Mouse (Mus musculus): ENCODE measurements at regions not wholly inside any gene's neighbourhood (a gene's known extent, or its start where the extent isn't known, plus 50 kb on each side); places are given as distances from the start of the nearest gene placed in this dataset.

- DNase-seq (ENCODE audit: low spot score), result no peak
These were observed 75.3 kb upstream of the Bod1 start for GRCm38 (mm10) chr11:31746939-31747338.

- DNase-seq (ENCODE audit: low spot score), result no peak
These were observed 76.7 kb upstream of the Bod1 start for GRCm38 (mm10) chr11:31748275-31748815.

DNA sequence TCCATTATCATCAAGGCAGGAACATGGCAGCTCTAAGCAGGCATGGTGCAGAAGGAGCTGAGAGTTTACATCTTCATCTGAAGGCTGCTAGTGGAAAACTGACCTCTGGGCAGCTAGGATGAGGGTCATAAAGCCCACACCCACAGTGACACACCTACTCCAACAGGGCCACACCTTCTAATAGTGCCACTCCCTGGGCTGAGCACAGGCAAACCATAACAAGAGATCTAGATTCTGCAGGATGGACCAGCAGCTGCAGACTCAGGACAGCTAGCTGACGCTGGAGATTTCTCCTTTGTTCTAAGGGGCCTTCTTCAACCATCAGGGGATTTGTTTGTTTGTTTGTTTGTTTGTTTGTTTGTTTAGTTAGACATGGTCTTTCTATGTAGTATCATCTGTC is 79.6 kb upstream of the Bod1 start:
- no peak for DNase-seq (ENCODE audit: low spot score)

- DNase-seq (ENCODE audit: low spot score), result no peak
These were observed 81.5 kb upstream of the Bod1 start for GRCm38 (mm10) chr11:31753211-31753610.

DNA sequence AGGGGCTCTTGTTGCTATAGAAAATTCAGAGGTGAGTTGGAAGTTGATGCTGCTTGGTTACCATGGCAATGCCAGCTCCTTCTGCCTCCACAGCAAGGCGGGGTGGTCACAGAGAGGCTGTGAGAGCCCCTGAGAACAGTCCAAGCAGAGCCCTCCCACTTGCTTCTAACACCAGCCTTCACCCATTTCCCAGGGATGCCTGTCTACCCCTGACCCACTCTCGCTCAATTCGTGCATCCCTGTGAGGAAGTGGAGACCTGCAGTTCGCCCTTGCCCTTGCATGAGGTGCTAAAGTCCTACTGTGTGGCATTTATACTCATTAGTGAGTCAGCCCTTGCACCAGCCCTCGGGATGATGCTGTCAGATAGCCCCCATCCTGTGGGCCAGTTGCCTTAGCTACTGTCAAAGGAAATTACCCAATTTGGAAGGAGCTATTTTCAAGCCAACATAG is 82.1 kb upstream of the Bod1 start:
- no peak for DNase-seq (ENCODE audit: low spot score)

DNA sequence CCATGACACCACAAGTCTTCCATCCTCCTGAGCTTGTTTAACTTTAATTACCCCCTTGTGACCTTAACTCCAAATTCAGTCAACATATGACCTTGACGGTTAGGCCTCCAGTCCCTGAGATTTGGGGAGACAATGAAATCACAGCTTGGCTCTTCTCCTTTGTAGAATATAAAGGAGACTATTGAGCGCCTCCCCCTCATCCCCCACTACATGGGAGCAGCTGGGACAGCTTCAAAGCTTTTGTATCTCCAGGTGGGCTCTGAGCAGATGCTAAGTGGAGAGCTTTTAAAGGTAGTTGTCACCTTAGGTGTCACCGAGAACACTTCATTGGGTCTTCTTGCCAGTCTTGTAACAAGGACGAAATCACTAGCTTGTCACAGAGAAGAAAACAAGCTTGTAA is 82.7 kb upstream of the Bod1 start:
- no peak for DNase-seq (ENCODE audit: low spot score)

DNA sequence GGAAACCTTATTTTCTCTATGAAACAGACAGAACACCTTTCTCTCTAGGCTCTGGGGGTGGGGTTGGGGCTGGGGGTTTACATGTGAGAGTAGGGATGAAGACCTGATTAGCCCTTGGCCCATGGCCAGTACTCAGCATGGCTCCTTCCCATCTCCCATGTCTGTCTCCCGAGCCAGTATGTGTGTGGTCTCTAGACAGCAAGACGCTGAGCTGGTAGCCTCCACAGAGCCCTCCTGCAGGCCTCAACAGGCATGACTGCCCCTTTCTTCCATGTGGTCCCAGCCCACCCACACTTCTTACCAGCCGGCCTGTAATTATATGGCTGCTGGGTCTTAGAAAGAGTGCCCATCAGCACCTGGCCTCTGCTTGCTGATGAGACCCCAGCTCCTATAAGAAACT is 84.2 kb upstream of the Bod1 start:
- DNase-seq (ENCODE audit: low spot score), result no peak

GRCm38 (mm10) chr11:31756355-31757145 is 84.9 kb upstream of the Bod1 start:
- no peak for DNase-seq (ENCODE audit: low spot score)

DNA sequence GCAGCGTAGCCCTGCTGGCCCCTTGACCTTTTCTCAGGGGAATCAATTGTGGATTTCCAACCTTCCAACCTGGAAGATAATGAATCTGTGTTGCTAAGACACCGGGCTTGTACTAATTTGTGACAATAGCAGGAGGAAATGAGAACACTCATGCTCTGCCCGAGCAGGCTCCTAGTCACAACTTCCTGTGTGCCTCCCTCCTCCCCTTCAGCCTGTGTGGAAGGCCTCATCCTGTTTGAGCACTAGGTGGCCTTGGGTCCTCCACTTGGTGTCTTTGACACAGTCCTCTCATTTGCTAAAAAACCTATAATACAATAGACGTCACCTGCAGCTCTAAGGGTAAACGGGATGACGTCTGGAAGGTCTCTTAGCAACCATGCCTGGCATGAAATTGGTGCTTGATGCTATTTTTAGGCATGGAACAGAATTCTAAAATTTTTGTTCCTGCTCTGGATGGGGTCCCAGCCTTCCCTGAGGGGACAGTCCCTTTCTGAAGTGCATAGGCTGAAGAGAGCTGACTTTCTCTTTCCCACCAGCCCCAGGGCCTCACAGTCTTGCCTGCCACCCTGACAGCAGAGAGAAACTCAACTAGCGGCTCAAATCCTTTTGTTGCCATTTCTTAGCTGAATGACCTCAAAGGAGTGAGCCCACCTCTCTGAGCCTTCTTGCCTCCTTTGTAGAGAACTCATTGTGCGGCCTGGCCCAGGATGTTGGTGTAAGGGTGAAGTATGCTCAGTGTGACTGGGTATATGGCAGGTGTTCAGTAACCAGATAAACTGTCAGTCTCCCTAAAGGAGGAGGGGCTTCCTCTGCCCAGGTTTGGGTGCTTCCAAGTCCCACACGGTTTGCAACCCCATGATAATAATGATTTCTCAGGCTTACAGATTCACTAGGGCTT is 88.4 kb upstream of the Bod1 start:
- DNase-seq (ENCODE audit: low spot score), result peak; percentile 73

- DNase-seq (ENCODE audit: low spot score), result no peak
These were observed 92.2 kb upstream of the Bod1 start for GRCm38 (mm10) chr11:31763856-31764255.

GRCm38 (mm10) chr11:31766296-31766695 is 94.6 kb upstream of the Bod1 start:
- no peak for DNase-seq (ENCODE audit: low spot score)

GRCm38 (mm10) chr11:31767727-31768495 is 96.2 kb upstream of the Bod1 start:
- no peak for DNase-seq (ENCODE audit: low spot score)

DNA sequence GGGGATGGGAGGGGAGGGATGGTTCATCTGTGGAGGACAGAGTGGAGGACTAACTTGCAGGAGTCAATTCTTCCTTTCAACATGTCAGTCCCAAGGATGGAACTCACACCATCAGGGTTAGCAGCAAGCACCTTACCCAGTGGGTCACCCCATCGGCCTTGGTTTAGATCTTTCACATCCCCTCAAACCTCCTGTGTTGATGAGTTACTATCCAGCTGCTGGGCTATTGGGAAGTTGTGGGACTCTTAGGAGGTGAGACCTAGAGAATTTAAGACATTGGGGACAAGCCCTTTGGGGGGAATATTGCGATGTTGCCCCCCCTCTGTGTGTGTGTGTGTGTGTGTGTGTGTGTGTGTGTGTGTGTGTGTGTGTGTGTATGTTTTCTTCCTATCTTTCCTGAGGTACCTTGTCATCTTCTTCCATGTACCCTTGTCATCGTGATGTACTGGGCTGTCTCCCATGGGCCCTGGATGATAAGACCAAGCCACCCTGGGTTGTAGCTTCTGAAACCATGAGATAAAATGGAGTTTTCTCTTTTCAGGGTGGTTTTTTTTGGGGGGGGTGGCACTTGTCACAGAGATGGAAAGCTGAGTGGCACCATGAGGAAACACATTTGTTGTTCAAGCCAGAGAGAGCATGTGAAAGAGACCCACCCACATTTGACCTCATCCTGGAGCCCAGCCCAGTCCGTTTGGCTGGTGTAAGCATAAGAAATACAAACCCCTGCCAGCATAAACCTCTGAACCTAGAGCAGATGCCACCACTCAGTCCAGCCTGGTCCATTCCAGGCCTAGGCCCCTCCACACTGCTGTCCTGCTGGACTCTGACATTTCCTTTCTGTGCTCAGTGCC is 98.3 kb upstream of the Bod1 start:
- DNase-seq (ENCODE audit: low spot score), result peak; percentile 93

- peak; percentile 62 for DNase-seq (ENCODE audit: low spot score)
These were observed 99.2 kb upstream of the Bod1 start for GRCm38 (mm10) chr11:31770881-31771280.

DNA sequence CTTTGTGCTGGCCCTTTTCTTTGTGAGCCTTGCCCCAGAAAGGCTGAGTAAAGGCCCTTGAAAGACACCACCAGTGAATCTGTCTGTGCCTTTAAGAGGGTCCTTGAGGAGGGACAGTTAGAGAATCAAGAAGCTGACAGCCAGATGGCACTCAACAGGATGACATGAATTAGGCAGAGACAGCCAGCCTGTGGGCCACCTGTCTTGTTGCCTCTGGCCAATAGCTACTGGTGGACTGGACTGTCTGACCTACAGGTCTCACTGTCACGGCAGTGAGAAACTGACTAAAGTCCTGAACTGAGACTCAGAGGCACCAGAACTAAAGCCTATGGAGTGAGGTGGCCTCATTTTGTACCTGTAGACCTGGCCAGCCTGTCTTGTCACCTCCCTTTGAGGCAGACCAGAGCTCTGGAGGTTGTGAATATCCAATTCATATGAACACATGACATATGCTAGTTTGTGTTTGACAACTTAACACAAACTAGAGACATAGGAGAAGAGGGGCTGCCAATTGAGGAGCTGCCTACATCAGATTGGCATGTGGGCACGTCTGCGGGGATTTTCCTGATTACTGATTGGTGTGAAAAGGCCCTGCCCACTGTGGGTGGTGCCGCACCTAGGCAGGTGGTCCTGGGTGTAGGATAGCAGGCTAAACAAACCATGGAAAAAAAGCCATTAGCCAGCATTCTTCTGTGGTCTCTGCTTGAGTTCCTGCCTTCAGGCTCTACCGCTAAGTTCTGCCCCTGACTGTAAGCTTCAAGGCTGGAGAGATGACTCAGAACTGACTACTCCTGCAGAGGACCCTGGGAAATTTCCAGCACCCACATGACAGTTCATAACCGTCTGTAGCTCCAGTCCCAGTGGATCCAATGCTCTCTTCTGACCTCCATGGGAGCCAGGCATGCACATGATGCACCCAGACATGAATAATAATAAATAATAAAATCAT is 100.1 kb upstream of the Bod1 start:
- DNase-seq (ENCODE audit: low spot score), result peak; percentile 43

DNA sequence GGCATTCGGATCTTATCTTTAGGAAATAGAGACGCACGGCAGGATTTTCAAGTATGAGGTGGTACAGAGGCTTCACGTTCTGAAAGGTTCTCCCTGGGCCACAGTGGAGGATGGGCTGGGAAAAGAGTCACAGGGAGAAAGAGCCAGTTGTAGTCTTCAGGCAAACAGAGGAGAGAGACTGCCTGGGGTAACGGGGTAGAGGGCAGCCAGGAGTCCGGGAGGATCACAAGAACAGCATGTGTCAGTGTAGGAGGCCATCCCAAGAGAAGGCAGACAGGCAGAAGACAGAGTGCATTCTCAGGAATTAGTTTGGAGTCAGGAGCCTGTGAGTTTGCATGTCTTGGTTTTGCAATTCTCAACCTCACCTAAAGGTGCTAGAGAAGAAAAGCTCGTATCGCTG is 94.5 kb upstream of the Cpeb4 start:
- DNase-seq (ENCODE audit: low spot score), result no peak

DNA sequence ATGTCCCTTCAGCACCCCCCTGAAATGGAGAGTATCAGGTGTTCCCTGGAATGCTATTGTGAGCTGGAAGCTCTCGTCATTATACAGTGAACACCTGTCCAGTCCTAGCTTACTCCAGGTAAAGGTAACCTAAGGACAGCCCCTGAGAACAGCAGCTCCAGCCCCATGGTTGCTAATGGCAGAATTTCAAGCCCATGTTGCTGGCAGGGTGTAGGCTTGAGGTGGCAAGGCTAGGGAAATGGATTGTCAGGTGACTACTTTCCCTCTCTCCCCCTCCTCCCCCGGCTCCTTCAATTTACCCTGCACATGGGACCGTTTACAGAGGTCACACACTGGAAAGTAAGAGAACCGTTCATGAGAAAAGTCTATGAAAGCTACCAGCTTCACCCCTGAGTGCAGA is 93.2 kb upstream of the Cpeb4 start:
- DNase-seq (ENCODE audit: low spot score), result no peak

GRCm38 (mm10) chr11:31779267-31779666 is 92.7 kb upstream of the Cpeb4 start:
- DNase-seq (ENCODE audit: low spot score), result no peak

DNA sequence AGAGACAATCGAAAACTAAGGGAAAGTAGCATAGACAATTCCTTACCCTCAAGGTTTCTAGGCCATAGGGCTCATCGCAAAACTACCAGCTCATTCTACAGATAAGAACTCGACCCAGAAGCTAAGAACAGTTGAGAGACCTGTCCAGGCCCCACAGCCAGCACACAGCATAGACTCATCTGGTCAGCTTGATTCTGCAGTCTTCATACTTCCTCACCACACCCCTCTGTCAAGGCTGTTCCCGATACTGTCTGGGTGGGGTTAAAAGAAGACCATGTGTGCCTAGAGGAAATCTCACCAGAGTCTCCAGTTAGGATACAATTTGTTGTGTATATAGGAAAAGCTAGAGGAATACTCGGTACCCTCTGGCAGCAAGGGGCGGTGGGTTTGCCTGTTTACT is 91.0 kb upstream of the Cpeb4 start:
- DNase-seq (ENCODE audit: low spot score), result no peak

DNA sequence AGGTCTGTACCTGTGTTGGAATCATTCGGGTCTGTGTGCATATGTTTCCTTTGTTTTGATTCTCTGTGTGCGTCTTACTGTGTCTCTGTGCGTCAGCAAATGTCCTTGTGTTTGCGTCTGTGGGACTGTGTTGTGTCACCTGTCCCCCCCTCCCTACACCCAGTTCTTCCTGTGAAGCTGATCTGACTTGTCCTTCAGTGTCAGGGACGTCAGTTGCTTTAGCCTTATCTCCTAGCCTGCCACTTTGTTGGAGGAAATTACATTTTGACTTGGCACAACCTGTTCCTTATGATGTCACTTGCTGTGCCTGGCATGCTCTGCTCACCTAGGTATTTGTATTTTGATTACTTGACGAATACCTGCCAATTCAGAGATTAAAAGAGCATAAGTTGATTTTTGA is 90.4 kb upstream of the Cpeb4 start:
- DNase-seq (ENCODE audit: low spot score), result no peak
